Mouse (Mus musculus): ENCODE results near the gene Exog. TPM values are rescaled to one million over a fixed set of nuclear protein-coding genes. Genes with fewer than 3 reads are reported as not detected.

Exog gene
- total RNA-seq (2014; rRNA removed) (26.6 and 26.9 TPM in 2 replicates), polyA plus RNA-seq (2015; fragmentation: Nextera tagmentation; extraction: Ambion mirVana) (28.6 and 39.7 TPM in 2 replicates)

GRCm38 (mm10) chr9:119444738-119445429 is at the start of gene Exog:
Gene Exog, plus strand, starts transcription at chr9:119444943.
- H3K9me3 ChIP-seq (ENCODE audit: low read length), result no peaks in the 10 kb centered on the region
- H3K4me3 ChIP-seq (ENCODE audit: low read depth, low read length), result peak within 1 kb of the TSS; percentile 79
- ATAC-seq (peak; percentile 96), DNase-seq (peak; percentile 99)
- H3K9ac ChIP-seq, result peak within 1 kb of the TSS; percentile 82
- TF ChIP-seq CTCF (IDR thresholded peaks at IDR 0.05; ENCODE audit: low read depth), result peak; percentile 92
- 1% methylated on average over 52 of the region's 52 CpGs for WGBS
- peaks cover 33% of the 10 kb centered on the region for H3K36me3 ChIP-seq (ENCODE audit: insufficient read depth)
- H3K4me2 ChIP-seq (ENCODE audit: low read depth), result peak within 1 kb of the TSS; percentile 70
- peaks cover 7% of the 10 kb centered on the region for H3K4me1 ChIP-seq (ENCODE audit: insufficient read depth)
- H3K27ac ChIP-seq (ENCODE audit: low read depth, low read length), result peak within 1 kb of the TSS; percentile 90
- H3K27me3 ChIP-seq (ENCODE audit: insufficient read depth, low read length), result no peaks in the 10 kb centered on the region

GRCm38 (mm10) chr9:119401351-119401750 is 43.4 kb upstream of the Exog start:
- Histone ChIP-seq H3K9ac (peak overlapping the region; percentile 100), H3K4me2 (ENCODE audit: low read depth) (peak overlapping the region; percentile 88), H3K27ac (ENCODE audit: low read depth, low read length) (peak overlapping the region; percentile 98), H3K4me1 (ENCODE audit: insufficient read depth) (peaks cover 13% of the 10 kb centered on the region; the same call in 1 of the 2 replicates), H3K36me3 (ENCODE audit: insufficient read depth) (no peaks in the 10 kb centered on the region), H3K4me3 (ENCODE audit: low read depth, low read length) (peak overlapping the region; percentile 96), H3K9me3 (ENCODE audit: low read length) (no peaks in the 10 kb centered on the region), H3K27me3 (ENCODE audit: insufficient read depth, low read length) (no peaks in the 10 kb centered on the region)
- TF ChIP-seq CTCF (IDR thresholded peaks at IDR 0.05; ENCODE audit: low read depth), result no peak
- no peak for DNase-seq
- WGBS, result 2% methylated on average over 7 of the region's 7 CpGs
- ATAC-seq, result peak; percentile 6; the same call in 1 of the 2 replicates

DNA sequence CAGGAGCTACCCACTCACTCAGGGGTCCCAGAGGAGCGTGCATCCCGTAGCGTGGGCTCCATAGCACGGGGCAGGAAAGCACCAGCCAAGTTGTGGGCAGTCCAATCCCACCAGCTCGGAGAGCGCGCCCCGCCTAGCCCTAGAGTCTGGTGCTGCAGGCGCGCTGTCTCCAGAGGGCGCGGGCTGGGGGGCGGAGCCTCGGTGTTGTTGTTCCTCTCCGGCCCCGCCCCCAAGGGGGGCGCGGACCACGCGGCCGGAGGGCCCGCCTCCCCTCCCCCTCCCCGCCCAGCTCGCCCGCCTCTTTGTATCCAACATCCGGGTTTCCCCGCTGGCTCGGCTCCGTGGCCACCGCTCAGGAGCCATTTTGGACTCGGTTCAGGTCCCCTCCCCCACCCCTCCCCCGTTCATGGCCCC is 42.9 kb upstream of the Exog start, which contains the start of gene Acvr2b:
Gene Acvr2b, plus strand, starts transcription at position 318 of the 414 bp plus-strand sequence.
- Histone ChIP-seq H3K4me3 (ENCODE audit: low read depth, low read length) (peak within 1 kb of the TSS; percentile 96), H3K4me2 (ENCODE audit: low read depth) (peak within 1 kb of the TSS; percentile 88), H3K4me1 (ENCODE audit: insufficient read depth) (peaks cover 13% of the 10 kb centered on the region; the same call in 1 of the 2 replicates), H3K27me3 (ENCODE audit: insufficient read depth, low read length) (no peaks in the 10 kb centered on the region), H3K9me3 (ENCODE audit: low read length) (no peaks in the 10 kb centered on the region), H3K27ac (ENCODE audit: low read depth, low read length) (peak within 1 kb of the TSS; percentile 98), H3K9ac (peak within 1 kb of the TSS; percentile 100), H3K36me3 (ENCODE audit: insufficient read depth) (no peaks in the 10 kb centered on the region)
- WGBS, result 1% methylated on average over 25 of the region's 32 CpGs
- DNase-seq (peak; percentile 97), ATAC-seq (peak; percentile 95)
- peak; percentile 69 for TF ChIP-seq CTCF (IDR thresholded peaks at IDR 0.05; ENCODE audit: low read depth)

DNA sequence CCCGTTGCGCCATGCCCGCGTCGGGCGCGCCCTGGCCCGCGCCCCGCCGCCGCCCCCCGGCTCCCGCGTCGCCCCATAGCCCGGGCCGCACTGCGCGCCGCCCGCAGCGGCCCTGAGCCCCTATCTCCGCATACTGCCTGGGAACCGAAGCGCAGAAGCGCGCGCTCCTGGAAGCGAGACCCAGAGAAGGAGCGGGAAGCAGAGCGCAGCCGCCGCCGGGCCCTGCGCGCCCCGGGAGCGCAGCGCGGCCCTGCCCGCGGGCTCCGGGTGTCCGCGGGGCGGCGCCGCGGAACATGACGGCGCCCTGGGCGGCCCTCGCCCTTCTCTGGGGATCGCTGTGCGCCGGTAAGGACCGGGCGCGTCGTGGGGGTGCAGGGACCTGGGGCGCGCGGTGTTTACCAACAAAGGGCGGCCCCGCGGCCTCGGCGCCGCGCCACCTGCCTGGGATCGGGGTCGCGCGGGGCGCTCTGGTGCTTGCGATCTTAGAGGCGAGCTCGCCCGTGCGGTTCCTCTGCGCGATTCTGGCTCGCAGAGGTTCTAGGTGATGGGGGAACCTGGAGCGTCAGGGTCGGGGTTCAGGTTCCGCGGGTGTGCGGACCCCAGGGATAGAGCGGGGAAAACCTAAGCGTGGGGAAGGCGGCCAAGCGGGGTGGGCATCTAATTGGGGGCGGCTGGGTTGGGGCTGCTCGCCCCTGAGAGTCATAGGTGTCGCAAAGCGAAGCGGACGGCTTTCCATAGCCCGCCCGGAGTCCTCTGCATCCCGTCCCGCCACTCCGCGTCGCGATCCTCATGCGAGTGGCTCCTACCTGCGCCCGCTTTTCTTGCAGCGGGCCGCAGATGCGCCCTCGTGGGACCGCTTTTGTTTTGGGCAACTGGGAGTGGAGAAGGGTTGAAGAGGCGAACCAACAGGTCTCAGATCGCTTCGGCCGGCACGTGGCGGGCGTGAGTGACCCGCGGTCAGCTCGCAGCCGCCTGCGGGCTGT is 42.2 kb upstream of the Exog start:
- WGBS, result 2% methylated on average over 93 of the region's 127 CpGs
- Histone ChIP-seq H3K9ac (peak overlapping the region; percentile 100), H3K36me3 (ENCODE audit: insufficient read depth) (no peaks in the 10 kb centered on the region), H3K4me3 (ENCODE audit: low read depth, low read length) (peak overlapping the region; percentile 96), H3K4me2 (ENCODE audit: low read depth) (peak overlapping the region; percentile 88), H3K4me1 (ENCODE audit: insufficient read depth) (peaks cover 13% of the 10 kb centered on the region; the same call in 1 of the 2 replicates), H3K27ac (ENCODE audit: low read depth, low read length) (peak overlapping the region; percentile 98), H3K9me3 (ENCODE audit: low read length) (no peaks in the 10 kb centered on the region), H3K27me3 (ENCODE audit: insufficient read depth, low read length) (no peaks in the 10 kb centered on the region)
- DNase-seq (peak; percentile 67), ATAC-seq (peak; percentile 70)
- TF ChIP-seq CTCF (IDR thresholded peaks at IDR 0.05; ENCODE audit: low read depth), result no peak

GRCm38 (mm10) chr9:119403236-119403641 is 41.5 kb upstream of the Exog start:
- Histone ChIP-seq H3K27me3 (ENCODE audit: insufficient read depth, low read length) (no peaks in the 10 kb centered on the region), H3K9me3 (ENCODE audit: low read length) (no peaks in the 10 kb centered on the region), H3K27ac (ENCODE audit: low read depth, low read length) (peak overlapping the region; percentile 98), H3K36me3 (ENCODE audit: insufficient read depth) (no peaks in the 10 kb centered on the region), H3K4me3 (ENCODE audit: low read depth, low read length) (peak overlapping the region; percentile 96), H3K4me1 (ENCODE audit: insufficient read depth) (peaks cover 13% of the 10 kb centered on the region; the same call in 1 of the 2 replicates), H3K4me2 (ENCODE audit: low read depth) (peak overlapping the region; percentile 88), H3K9ac (peak overlapping the region; percentile 100)
- ATAC-seq (peak; percentile 58), DNase-seq (peak; percentile 76)
- peak; percentile 22; the same call in 1 of the 2 replicates for TF ChIP-seq CTCF (IDR thresholded peaks at IDR 0.05; ENCODE audit: low read depth)
- WGBS, result under 1% methylated on average over 26 of the region's 26 CpGs

DNA sequence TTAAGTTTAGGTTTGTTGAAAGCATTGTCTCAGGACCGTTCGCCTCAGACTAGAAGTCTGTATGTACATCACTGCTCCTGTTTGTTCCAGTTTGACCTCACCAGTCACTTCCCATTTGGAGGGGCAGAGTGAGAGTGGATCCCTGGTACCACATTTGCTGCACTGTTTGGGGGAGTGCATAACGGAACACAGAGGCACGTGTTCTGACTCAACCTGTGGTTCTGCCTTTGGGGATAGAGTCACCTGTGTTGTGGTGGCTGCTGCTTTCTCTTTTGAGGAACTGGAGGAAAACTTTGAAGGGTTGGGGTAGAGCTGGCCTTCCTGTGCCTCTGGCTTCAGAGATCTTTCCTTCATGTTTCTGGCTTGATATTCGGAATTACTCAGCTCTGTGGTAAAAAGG is 40.7 kb upstream of the Exog start:
- H3K36me3 ChIP-seq (ENCODE audit: insufficient read depth), result no peaks in the 10 kb centered on the region
- peak overlapping the region; percentile 96 for H3K4me3 ChIP-seq (ENCODE audit: low read depth, low read length)
- 0 out of 2 replicates have a peak overlapping the region, but pooled peaks have one; percentile 100 for H3K9ac ChIP-seq
- peak overlapping the region; percentile 88 for H3K4me2 ChIP-seq (ENCODE audit: low read depth)
- TF ChIP-seq CTCF (IDR thresholded peaks at IDR 0.05; ENCODE audit: low read depth), result no peak
- peaks cover 13% of the 10 kb centered on the region; the same call in 1 of the 2 replicates for H3K4me1 ChIP-seq (ENCODE audit: insufficient read depth)
- ATAC-seq, result no peak
- WGBS, result 53% methylated on average over 5 of the region's 5 CpGs
- H3K27ac ChIP-seq (ENCODE audit: low read depth, low read length), result no peak overlapping the region
- no peak for DNase-seq
- H3K9me3 ChIP-seq (ENCODE audit: low read length), result no peaks in the 10 kb centered on the region
- no peaks in the 10 kb centered on the region for H3K27me3 ChIP-seq (ENCODE audit: insufficient read depth, low read length)
